Mouse (Mus musculus) forebrain, embryonic 14.5 days (tissue): ENCODE measurements around the gene Rhd. TPM values are rescaled to one million over a fixed set of nuclear protein-coding genes. Genes with fewer than 3 reads are reported as not detected.
"Not testable (repeated sequence)": the region's sequence is repeated elsewhere in the genome, so short reads cannot be mapped to it uniquely, and the experiment has no call there.

ENCODE experiments used
- ATAC-seq: fragments of 200-750 bp; cut with Nextera tagmentation; 2 replicates; pipeline ENCODE4 v1.8.0; 2017; ENCODE audit warnings: mild to moderate bottlenecking, moderate library complexity
- DNase-seq: peaks from one replicate; pipeline ENCODE4 v3.0.0-alpha.2; 2015; ENCODE audit warnings: low spot score
- H3K27ac ChIP-seq: fragments of 300-500 bp; sonication (generic); 2 replicates; pipeline ENCODE4 v1.5.1; 2014; ENCODE audit warnings: low read depth, mild to moderate bottlenecking, control low read depth, low read length, moderate library complexity
- H3K27me3 ChIP-seq: fragments of 300-500 bp; sonication (generic); replicated peaks from 2 replicates; pipeline ENCODE4 v1.6.1; 2014; ENCODE audit warnings: low read length, control low read depth, mixed read lengths; ENCODE audit not compliant: control insufficient read depth, insufficient read depth
- H3K36me3 ChIP-seq: fragments of 300-500 bp; sonication (generic); 2 replicates; pipeline ENCODE4 v1.6.1; 2014; ENCODE audit warnings: low read length, control low read depth; ENCODE audit not compliant: control insufficient read depth, insufficient read depth
- H3K4me1 ChIP-seq: fragments of 300-500 bp; sonication (generic); 2 replicates; pipeline ENCODE4 v1.6.1; 2014; ENCODE audit warnings: antibody characterized with exemption, low read length, control low read depth; ENCODE audit not compliant: control insufficient read depth, insufficient read depth
- H3K4me2 ChIP-seq: fragments of 300-500 bp; sonication (generic); 2 replicates; pipeline ENCODE4 v1.6.1; 2014; ENCODE audit warnings: mild to moderate bottlenecking, control low read depth, low read length
- H3K4me3 ChIP-seq: fragments of 300-500 bp; sonication (generic); 2 replicates; pipeline ENCODE4 v1.5.1; 2014; ENCODE audit warnings: low read depth, low read length, control low read depth
- H3K9ac ChIP-seq: fragments of 300-500 bp; sonication (generic); 2 replicates; pipeline ENCODE4 v1.6.1; 2014; ENCODE audit warnings: mild to moderate bottlenecking, low read length, control low read depth, moderate library complexity
- H3K9me3 ChIP-seq: fragments of 300-500 bp; sonication (generic); replicated peaks from 2 replicates; pipeline ENCODE4 v1.6.1; 2016; ENCODE audit warnings: low read length, control low read depth, mixed read lengths; ENCODE audit not compliant: control insufficient read depth
- WGBS: fragments of 180-500 bp; shearing (Covaris S2); extraction: QIAGEN DNeasy Blood & Tissue Kit; methylation state at CpG from one replicate; pipeline ENCODE4 v1.1.7; 2014; 5-methylcytosine and 5-hydroxymethylcytosine counted together
- polyA plus RNA-seq: library from polyadenylated mRNA; unstranded; fragments of >200 nt; fragmentation: Nextera tagmentation; extraction: Ambion mirVana; gene quantifications from 2 replicates; pipeline ENCODE4 v1.2.1, GENCODE M21; 2014

The Rhd gene
- 0.85 and 0.99 TPM in 2 replicates for polyA plus RNA-seq

- H3K4me3 ChIP-seq: no peak within 1 kb of the TSS
- DNase-seq: no peak
Observed at GRCm38 (mm10) chr4:134863937-134864729, at the start of gene Rhd. Gene Rhd, plus strand, starts transcription at chr4:134864536.

DNA sequence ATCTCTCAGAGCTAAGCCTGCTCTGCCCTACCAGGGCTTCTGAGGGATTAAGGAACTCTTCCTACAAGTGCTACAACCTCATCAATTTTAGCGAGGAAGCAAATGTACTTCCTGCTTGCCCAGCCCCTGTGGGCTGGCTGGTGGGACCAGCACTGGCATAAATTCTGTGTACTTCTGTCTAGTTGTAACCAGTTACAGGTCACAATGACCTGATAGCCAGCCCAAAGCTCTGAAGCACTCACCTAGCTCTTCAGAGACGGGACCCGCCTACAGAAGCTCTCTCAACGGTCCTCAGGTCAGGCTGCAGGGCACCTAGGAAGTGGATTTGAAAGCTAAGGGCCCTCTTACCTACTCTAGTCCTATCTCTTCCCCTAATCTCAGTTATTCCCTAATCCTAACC, 46.6 kb upstream of the Rhd start:
- Histone ChIP-seq H3K27me3 (no peaks in the 10 kb centered on the region), H3K4me3 (no peak overlapping the region), H3K9me3 (no peaks in the 10 kb centered on the region), H3K4me1 (no peaks in the 10 kb centered on the region), H3K9ac (no peak overlapping the region), H3K36me3 (peaks cover 28% of the 10 kb centered on the region), H3K27ac (no peak overlapping the region), H3K4me2 (no peak overlapping the region)
- no peak for ATAC-seq
- DNase-seq: no peak
- WGBS: 83% methylated on average over 4 of the region's 4 CpGs

More at GRCm38 (mm10) chr4:134863937-134864729, at the start of gene Rhd:
- ATAC-seq: no peak
- Histone ChIP-seq H3K4me1 (no peaks in the 10 kb centered on the region), H3K36me3 (no peaks in the 10 kb centered on the region), H3K27ac (no peak within 1 kb of the TSS), H3K9me3 (no peaks in the 10 kb centered on the region), H3K27me3 (peaks cover 3% of the 10 kb centered on the region; the same call in 1 of the 2 replicates), H3K4me2 (no peak within 1 kb of the TSS), H3K9ac (no peak within 1 kb of the TSS)
- WGBS: 67% methylated on average over 14 of the region's 14 CpGs

GRCm38 (mm10) chr4:134821061-134821460, 43.3 kb upstream of the Rhd start:
- H3K36me3 ChIP-seq: peaks cover 28% of the 10 kb centered on the region
- H3K9ac ChIP-seq: no peak overlapping the region
- H3K4me3 ChIP-seq: no peak overlapping the region
- H3K9me3 ChIP-seq: no peaks in the 10 kb centered on the region
- no peaks in the 10 kb centered on the region for H3K4me1 ChIP-seq
- H3K4me2 ChIP-seq: no peak overlapping the region
- H3K27ac ChIP-seq: no peak overlapping the region
- 89% methylated on average over 1 of the region's 1 CpGs for WGBS
- DNase-seq (no peak), ATAC-seq (no peak)
- H3K27me3 ChIP-seq: no peaks in the 10 kb centered on the region

DNA sequence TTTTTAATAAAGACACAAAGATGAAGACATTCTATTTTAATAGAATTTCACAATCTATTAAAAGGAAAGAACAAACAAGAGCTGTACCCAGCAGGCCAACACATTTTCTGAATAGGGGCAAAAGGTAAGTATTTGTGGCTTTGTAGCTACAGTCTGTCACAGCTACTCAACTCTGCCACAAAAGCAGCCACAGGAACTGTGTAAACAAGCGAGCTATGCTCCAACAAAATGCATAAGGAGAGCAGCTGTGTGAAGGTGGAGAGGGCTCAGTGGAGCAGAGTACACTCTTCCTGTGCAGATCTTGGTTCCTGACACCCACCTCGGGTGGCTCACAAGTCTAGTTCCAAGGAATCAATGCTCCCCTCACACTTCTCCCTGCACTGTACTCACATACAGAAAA, 40.8 kb upstream of the Rhd start:
- Histone ChIP-seq H3K4me3 (no peak overlapping the region), H3K4me1 (no peaks in the 10 kb centered on the region), H3K4me2 (no peak overlapping the region), H3K9me3 (no peaks in the 10 kb centered on the region), H3K27me3 (no peaks in the 10 kb centered on the region), H3K36me3 (peaks cover 48% of the 10 kb centered on the region), H3K27ac (no peak overlapping the region), H3K9ac (no peak overlapping the region)
- ATAC-seq: no peak
- 74% methylated on average over 2 of the region's 2 CpGs for WGBS
- DNase-seq: no peak

DNA sequence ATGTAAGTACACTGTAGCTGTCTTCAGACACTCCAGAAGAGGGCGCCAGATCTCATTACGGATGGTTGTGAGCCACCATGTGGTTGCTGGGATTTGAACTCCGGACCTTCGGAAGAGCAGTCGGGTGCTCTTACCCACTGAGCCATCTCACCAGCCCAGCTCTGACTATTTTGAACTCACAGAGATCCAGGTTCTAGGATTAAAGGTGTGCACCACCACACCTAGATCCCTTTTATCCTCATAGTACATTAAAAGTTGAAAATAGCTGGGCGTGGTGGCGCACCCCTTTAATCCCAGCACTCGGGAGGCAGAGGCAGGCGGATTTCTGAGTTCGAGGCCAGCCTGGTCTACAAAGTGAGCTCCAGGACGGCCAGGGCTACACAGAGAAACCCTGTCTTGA, 38.5 kb upstream of the Rhd start:
- H3K9ac ChIP-seq, H3K4me2 ChIP-seq, H3K27ac ChIP-seq, DNase-seq, H3K4me3 ChIP-seq, H3K4me1 ChIP-seq, ATAC-seq, H3K27me3 ChIP-seq, H3K9me3 ChIP-seq: not testable (repeated sequence)
- H3K36me3 ChIP-seq: peaks cover 53% of the 10 kb centered on the region
- 96% methylated on average over 9 of the region's 11 CpGs for WGBS

GRCm38 (mm10) chr4:134826348-134826747, 38.0 kb upstream of the Rhd start:
- Histone ChIP-seq H3K9ac (no peak overlapping the region), H3K27me3 (no peaks in the 10 kb centered on the region)

DNA sequence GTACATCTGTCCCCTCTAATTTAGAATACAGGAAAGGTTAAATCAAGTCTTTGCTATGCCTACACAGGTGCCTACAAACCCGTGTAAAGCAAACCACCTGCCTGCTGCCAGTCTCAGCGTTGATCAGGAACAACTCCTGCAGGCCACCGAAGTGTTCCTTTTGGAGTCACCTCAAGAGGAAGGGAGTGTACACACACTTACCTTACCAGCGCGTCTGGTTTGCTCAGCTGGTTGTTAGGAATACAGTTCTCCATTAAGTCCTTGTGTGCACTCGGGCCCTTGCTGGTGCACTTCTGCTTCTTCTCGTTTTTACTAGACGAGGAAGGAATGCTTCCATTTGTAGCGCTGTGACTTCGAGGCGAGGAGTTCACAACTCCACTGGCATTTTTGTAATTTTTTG, 36.5 kb upstream of the Rhd start:
- Histone ChIP-seq H3K36me3 (peaks cover 67% of the 10 kb centered on the region), H3K4me2 (no peak overlapping the region), H3K9me3 (no peaks in the 10 kb centered on the region), H3K4me3 (no peak overlapping the region), H3K27ac (no peak overlapping the region), H3K27me3 (no peaks in the 10 kb centered on the region), H3K4me1 (no peaks in the 10 kb centered on the region), H3K9ac (no peak overlapping the region)
- WGBS: 96% methylated on average over 11 of the region's 11 CpGs
- no peak for DNase-seq
- no peak for ATAC-seq

More at GRCm38 (mm10) chr4:134826348-134826747, 38.0 kb upstream of the Rhd start:
- no peak for DNase-seq
- H3K4me1 ChIP-seq: no peaks in the 10 kb centered on the region
- no peaks in the 10 kb centered on the region for H3K9me3 ChIP-seq
- H3K4me2 ChIP-seq: no peak overlapping the region
- peaks cover 58% of the 10 kb centered on the region for H3K36me3 ChIP-seq
- no peak overlapping the region for H3K4me3 ChIP-seq
- no peak for ATAC-seq
- H3K27ac ChIP-seq: no peak overlapping the region

GRCm38 (mm10) chr4:134831934-134832333, 32.4 kb upstream of the Rhd start:
- Histone ChIP-seq H3K9me3 (no peaks in the 10 kb centered on the region), H3K27ac (no peak overlapping the region), H3K27me3 (no peaks in the 10 kb centered on the region), H3K9ac (no peak overlapping the region), H3K4me3 (no peak overlapping the region), H3K4me2 (no peak overlapping the region), H3K36me3 (peaks cover 55% of the 10 kb centered on the region), H3K4me1 (no peaks in the 10 kb centered on the region)
- WGBS: 89% methylated on average over 3 of the region's 3 CpGs
- DNase-seq: no peak
- no peak for ATAC-seq

DNA sequence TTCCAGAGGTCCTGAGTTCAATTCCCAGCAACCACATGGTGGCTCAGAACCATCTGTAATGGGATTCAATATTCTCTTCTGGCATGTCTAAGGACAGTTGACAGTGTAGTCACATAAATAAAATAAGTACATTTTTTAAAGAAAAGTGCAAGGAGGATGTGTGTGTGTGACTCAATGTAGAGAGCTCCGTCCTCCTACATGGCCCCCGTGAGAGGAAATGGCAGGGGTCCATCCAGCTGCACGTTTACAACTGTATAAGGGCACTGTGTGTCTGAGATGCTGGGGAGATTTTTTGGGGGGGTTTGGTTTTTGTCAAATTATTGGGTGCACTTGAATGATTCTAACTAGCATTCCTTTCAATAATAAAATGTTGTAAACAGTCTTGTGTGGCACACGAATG, 28.9 kb upstream of the Rhd start:
- Histone ChIP-seq H3K4me2 (no peak overlapping the region), H3K27ac (no peak overlapping the region), H3K27me3 (no peaks in the 10 kb centered on the region), H3K4me1 (no peaks in the 10 kb centered on the region), H3K4me3 (no peak overlapping the region), H3K36me3 (peaks cover 34% of the 10 kb centered on the region), H3K9me3 (no peaks in the 10 kb centered on the region), H3K9ac (no peak overlapping the region)
- WGBS: 92% methylated on average over 4 of the region's 4 CpGs
- DNase-seq (no peak), ATAC-seq (no peak)
